Mouse (Mus musculus) lung, postnatal 14 days (tissue): ENCODE results near the gene Elf5.

Experiments
- DNase-seq: peaks from one replicate; pipeline ENCODE4 v3.0.0; 2021

Gene Elf5

DNA sequence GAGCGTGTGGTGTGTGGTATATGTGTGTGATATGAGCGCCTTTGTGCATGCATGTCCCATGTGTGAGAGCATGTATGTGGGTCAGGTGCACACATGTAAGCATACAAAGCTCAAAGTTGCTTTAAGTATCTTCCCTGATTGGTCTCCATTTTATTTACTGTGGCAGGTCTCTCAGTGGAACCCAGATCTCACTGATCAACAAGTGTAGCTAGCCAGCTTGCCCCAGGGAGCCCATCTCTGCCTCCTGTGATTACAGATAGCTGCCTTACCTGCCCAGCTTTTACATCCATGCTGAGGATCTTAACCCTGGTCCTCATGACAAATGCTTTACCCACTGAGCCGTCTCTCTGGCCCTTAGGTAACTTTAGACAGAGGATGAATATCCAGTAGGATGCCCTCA lies 66.8 kb downstream of the Elf5 start:
- DNase-seq: no peak

DNA sequence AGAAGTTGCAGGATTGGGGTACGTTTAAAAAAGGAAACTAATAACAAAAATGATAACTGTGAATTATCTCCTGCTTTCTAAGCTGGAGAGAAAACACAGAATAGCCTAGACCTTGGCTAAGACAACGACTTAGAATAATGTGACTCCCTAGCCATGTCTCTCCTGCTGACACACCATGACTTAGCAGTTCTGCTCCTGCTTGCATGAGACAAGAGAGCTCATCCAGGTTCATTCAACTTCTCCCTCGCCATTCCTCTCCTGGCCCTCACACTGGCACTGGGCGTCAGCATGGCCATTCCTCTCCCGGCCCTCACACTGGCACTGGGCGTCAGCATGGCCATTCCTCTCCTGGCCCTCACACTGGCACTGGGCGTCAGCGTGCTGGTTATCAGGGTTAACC lies 68.8 kb downstream of the Elf5 start:
- no peak for DNase-seq

DNA sequence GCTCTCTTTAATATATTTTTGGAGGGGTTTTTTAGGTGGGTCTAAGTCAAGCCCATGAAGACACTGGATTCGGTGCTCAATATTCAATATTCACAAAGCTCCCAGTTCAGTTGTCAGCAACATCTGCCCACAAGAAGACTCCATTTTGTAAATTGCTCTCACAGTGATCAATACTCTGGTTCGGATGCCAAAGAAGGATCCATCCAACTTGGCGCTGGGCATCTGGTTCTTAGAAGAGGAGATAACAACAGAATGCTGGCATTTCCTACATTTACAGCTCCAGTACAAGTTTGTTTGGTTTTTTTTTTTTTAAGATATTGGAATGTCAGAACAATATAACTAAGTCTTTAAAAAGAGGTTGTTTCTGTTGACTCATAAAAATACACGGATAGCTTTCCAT lies 69.4 kb downstream of the Elf5 start:
- DNase-seq: no peak

DNA sequence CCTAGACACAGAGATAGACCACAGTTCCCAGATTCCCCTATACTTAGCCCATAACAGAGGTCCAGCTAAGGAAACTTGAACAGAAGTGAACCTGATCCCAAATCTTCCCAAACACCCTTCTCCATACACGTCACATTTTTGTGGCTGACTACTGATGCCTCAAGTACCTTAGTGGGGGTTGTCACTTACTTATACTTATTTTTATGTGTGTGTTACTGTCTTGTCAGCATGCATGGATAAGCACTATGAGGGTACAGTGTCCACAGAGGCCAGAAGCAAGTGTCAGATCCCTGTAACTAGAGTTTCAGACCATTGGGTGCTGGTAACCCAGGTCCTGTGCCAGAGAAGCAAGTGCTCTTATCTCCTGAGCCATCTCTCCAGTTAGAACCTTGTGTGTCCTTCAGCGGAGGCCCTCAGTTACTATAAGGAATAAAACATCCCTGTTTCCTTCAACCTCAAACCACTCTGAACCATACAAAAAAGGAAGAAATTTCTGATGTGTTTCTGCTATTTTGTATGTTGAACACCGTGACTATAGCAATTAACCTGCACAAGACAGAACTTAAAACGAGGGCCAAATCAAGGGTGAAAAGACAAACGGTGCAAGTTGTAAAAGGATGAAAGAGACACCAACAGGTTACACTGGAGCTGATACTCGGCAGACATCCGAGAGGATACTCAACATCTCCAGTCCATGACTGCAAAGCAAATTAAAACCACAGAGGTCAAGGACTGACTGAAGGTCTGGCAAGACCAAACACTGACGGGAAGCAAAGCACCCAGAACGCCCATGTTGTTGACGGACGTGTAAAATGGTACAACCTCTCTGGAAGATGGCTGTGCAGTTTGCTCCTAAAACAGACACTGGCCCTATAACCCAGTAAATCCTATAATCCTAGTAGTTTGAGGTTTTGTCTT lies 70.1 kb downstream of the Elf5 start:
- no peak for DNase-seq

DNA sequence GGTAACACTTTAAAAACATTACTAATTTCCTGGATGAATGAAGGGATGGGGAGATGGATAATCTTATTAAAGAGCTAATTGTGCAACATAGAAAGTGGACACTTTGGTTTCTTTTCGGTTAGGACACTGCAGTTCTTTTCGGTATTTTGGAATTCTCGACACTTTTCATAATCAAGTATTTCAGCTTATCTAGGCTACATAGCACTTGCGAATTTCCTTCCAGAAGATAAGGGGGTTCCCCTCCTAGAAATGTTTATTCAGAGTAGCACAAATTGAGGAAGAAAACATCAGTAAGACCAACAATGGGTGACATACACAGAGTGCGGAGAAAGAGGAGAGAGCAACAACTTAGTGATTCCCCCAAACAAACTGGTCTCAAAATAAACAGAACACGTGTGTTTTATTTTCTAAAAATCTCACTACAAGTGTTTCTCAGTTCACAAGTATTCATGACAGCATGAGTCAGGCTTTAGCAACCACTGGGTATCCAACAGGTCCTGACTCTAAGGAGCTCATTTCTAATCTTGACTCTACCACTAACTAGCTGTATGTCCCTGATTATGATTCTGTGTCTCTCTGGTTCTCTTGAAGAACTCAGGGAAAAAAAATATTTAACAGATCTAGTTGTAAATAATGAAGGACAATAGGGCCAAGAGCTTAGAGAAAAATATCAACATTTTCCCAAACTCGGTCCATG lies 71.9 kb downstream of the Elf5 start:
- no peak for DNase-seq

DNA sequence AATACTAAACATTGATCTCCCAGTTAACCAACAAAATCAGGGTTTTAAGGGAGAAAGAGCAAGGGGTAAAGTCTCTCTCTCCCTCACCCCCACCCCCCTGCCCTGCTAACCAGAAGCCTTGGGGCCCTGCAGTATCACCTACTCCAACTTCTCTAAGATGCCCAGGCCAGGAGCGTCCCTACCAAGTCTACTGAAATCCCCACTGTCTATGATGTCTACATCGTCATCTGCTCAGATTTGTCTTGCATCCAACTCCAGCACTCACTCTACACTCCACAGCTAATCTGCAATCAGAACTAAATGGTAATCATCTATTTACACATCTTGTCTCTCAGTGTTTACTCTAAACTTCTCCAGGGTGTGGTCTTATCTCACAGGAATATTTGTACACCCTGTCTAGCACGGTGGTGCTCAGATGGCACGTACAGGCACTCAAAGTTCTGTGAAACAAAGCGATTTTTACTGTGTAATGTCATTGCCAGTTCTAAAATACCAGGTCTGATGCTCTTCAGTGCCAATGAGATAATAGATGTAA lies 72.6 kb downstream of the Elf5 start:
- no peak for DNase-seq

DNA sequence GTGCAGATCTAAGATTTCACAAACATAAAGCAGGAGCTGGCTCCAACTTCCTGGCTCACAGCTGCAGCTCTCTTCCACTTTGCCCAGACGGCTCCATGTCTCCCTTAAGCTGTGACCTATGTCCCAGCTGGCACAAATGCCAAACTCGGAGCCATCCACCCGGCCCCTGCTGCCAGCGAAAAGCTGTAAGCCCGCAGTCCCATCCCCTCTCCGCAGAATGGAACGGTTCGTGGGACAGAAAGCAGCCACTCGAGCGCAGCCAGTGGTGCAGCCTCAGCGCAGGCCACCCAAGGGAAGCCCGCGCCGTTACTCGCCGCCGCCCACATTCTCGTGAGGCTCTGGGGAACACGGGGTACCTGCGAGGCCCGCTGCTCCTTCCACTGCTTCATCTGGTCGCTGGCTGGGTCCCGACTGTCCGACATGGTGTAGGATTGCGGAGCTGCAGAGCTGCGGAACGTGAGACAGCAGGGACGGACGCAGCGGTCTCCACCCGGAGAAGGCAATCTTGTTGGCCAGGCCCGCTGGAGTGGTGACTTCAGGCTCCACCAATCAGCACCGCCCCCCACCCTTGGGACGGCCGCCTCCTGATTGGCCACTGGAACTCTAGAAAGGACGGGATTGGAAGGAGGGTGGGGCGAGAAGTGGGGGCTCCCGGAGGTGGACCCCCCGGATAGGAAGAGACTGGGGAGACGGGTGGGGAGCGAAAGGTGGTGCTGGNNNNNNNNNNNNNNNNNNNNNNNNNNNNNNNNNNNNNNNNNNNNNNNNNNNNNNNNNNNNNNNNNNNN lies 73.3 kb downstream of the Elf5 start, which contains the start of gene Cat:
Gene Cat (minus strand): TSS at position 544 of the 785 bp plus-strand sequence.
- DNase-seq: peak; percentile 97

DNA sequence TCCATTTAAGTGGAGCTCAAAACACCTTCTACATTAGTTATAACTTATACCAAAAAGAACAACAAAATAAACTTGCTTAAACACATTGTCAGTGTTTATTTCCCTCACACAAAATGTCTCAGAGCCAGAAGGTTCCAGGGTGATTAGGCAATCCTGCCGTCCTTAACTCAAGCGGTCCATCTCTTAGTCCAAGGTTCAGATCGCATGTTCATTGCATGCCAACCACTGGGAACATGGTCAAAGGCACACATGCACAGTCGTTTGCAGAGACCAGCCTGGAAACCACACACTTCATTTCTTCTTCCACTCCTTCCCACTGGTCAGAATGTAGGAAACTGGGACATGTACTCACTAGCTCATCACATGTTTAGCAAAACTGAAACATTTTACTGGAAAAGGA lies 81.0 kb downstream of the Elf5 start:
- no peak for DNase-seq

DNA sequence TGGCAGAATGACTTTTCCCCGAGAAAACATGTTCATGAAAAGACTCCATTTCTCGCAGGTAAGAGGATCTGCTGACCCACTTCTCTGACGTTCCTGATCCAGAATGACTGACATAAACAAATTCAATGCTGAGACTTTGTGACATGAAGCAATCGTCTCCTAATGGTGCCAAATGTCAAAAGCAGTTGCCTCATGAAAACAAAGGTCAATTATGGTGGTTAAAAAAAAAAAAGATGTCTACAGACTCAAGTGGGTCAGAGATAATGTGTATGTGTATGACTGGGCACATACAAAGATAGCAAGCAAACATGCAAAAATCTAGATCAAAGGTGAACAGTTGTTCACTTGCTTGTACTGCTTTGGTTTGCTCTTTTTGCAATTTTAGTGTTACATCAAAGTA lies 82.3 kb downstream of the Elf5 start:
- DNase-seq: no peak

DNA sequence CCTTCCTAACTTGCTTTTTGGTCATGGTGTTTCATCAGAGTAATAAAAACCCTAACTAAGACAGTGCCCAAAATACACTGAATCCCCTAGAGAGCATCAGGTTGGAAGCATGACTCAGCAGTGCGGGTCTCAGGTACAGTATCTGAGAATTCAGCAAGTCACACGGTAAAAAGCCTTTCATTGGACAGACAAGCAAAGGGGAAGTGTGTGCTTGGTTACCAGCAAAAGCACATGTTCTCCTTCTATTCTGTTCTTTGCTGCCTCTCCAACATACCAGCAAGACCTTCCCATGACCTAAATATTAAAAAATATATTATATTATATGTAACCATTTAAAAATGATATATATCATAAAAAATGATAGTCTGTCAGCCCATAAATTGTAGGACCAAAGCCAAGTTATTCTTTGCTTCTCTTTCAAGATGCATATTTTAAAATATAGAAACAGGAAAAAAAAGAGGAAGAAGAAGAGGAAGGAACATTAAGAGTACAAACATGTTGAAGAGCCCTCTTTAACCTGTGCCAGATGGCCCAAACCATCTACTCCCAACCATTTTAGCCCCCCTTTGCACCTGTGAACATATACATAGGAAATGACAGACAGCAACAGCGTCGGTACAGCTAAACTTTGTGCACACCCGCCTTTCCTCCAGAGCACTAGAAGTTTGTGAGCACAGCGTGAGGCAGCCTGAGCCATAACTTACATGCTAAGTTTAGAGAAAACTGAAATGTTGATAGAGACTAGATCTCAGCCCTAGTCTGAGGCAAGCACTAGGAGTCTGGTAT lies 84.3 kb downstream of the Elf5 start:
- no peak for DNase-seq
